Mouse (Mus musculus): Measurements from ENCODE around the gene Rpn1. TPM values are rescaled to one million over a fixed set of nuclear protein-coding genes. Genes with fewer than 3 reads are reported as not detected.
A peak's percentile ranks its signal among the peaks of the same experiment; 100 is the strongest.

Rpn1 gene
- polyA plus RNA-seq, 1 experiment from 2014 or later = 253 TPM

DNA sequence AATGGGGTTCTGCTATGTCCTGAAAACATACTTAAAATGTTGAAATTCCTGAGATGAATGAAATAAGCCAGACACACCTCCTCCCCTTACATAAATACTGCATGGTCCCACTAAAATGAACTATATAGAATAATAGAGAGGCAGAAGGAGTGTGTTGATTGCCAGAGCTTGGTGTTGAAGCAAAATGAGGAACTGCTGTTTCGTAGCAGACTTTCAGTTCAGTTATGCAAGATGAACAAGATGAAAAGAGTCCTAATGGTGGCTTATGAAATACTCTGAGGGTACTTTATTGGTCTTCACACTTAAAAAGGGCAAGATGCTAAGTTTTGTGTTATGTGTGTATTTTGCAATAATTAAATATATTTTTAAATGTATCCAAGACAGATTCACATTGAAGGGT is 15.5 kb upstream of the Rpn1 start:
- WGBS (ENCODE audit: insufficient replicate concordance) = 30% methylated on average over 1 of the region's 1 CpGs
- 0 out of 2 replicates have a peak, but pooled peaks cover 3% of the 10 kb centered on the region for H3K4me1 ChIP-seq
- H3K27ac ChIP-seq = no peak overlapping the region
- ATAC-seq = no peak
- H3K4me2 ChIP-seq = no peak overlapping the region
- no peaks in the 10 kb centered on the region for H3K36me3 ChIP-seq
- no peak overlapping the region for H3K4me3 ChIP-seq
- H3K9me3 ChIP-seq (replicated peaks) = no peaks in the 10 kb centered on the region
- H3K9ac ChIP-seq = no peak overlapping the region
- H3K27me3 ChIP-seq (replicated peaks) = no peaks in the 10 kb centered on the region

DNA sequence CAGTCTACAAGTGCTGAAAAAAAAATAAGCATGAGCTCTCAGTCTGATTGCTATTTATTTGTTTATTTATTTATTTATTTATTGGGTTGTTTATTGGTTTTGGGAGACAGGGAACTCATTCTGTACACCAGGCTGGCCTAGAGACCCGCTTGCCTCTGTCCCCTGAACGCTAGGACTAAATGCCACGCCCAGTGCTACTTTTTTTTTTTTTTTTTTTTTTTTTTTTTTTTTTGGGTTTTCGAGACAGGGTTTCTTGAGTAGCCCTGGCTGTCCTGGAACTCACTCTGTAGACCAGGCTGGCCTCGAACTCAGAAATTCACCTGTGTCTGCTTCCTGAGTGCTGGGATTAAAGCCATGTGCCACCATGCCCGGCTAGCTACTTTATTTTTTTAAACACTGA is 13.8 kb upstream of the Rpn1 start:
- Histone ChIP-seq H3K27ac (no peak overlapping the region), H3K4me2 (no peak overlapping the region), H3K9ac (no peak overlapping the region), H3K9me3 (replicated peaks) (no peaks in the 10 kb centered on the region), H3K27me3 (replicated peaks) (no peaks in the 10 kb centered on the region), H3K36me3 (no peaks in the 10 kb centered on the region), H3K4me1 (peaks cover 9% of the 10 kb centered on the region), H3K4me3 (no peak overlapping the region)
- WGBS (ENCODE audit: insufficient replicate concordance) = 52% methylated on average over 6 of the region's 6 CpGs
- ATAC-seq = no peak

DNA sequence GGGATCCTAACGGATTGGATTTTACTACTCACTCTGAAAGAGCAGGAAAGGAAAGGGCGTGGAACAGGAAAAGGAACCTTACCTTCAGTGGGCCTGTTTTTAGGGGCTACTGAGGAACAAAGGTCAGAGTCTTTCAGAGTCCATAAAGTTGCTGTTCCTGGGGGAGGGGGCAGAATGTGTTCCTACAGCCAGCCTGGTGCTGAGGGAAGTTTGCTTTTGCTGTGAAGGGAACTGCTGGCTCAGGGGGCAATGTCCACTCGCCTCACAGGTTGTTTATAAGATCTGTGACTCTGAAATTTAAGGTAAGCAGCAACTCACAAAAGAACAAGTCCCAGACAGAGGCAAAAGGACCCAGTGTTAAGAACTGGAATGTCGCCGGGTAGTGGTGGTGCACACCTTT is 13.1 kb upstream of the Rpn1 start:
- H3K36me3 ChIP-seq = no peaks in the 10 kb centered on the region
- H3K9me3 ChIP-seq (replicated peaks) = no peaks in the 10 kb centered on the region
- H3K4me2 ChIP-seq = no peak overlapping the region
- no peak overlapping the region for H3K9ac ChIP-seq
- 60% methylated on average over 5 of the region's 5 CpGs for WGBS (ENCODE audit: insufficient replicate concordance)
- H3K4me3 ChIP-seq = no peak overlapping the region
- no peak for ATAC-seq
- no peaks in the 10 kb centered on the region for H3K27me3 ChIP-seq (replicated peaks)
- H3K4me1 ChIP-seq = peaks cover 16% of the 10 kb centered on the region
- H3K27ac ChIP-seq = peak overlapping the region; percentile 15

DNA sequence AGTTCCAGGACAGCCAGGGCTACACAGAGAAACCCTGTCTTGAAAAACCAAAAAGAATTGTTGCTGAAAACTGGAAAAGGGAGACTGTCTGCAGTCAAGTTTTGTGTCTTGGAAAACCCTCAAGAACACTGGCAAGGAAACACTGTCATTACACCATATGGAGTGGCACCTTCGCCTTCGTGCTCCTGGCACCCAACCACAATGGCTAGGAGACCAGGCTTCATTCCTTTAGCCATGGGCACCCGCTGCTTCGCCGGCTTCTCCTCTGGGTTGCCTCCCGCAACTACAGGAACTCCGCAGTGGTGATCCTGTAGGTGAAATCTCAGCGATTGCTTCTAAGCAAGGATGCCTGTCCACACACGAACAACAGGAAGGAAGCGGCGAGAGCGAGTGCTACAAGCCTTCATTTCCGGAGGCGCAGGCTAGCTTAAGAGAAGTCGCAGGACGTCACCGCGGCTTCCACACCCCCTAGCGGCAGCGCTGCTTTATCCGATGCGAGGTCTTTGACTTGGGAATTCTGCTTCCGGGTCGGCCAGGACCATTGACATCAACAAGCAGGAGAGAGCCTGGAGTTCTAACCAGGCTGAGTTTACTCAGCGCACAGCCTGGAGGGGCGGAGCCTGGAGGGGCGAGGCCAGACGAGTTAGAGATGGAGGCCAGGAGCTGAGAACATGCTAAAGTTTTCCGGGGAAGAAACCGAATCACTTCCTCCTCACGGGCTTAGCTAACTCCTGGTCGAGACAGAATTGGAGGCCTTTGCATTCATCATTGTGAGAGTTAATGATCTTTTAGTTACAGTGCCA is 9.3 kb upstream of the Rpn1 start:
- H3K36me3 ChIP-seq = no peaks in the 10 kb centered on the region
- peak overlapping the region; percentile 74 for H3K9ac ChIP-seq
- peak overlapping the region; percentile 61 for H3K4me3 ChIP-seq
- H3K4me1 ChIP-seq = peaks cover 31% of the 10 kb centered on the region
- peak overlapping the region; percentile 86 for H3K4me2 ChIP-seq
- ATAC-seq = peak; percentile 97
- 2% methylated on average over 32 of the region's 32 CpGs for WGBS (ENCODE audit: insufficient replicate concordance)
- peak overlapping the region; percentile 89 for H3K27ac ChIP-seq
- H3K27me3 ChIP-seq (replicated peaks) = peaks cover 6% of the 10 kb centered on the region; the same call in 1 of the 2 replicates
- no peaks in the 10 kb centered on the region for H3K9me3 ChIP-seq (replicated peaks)

DNA sequence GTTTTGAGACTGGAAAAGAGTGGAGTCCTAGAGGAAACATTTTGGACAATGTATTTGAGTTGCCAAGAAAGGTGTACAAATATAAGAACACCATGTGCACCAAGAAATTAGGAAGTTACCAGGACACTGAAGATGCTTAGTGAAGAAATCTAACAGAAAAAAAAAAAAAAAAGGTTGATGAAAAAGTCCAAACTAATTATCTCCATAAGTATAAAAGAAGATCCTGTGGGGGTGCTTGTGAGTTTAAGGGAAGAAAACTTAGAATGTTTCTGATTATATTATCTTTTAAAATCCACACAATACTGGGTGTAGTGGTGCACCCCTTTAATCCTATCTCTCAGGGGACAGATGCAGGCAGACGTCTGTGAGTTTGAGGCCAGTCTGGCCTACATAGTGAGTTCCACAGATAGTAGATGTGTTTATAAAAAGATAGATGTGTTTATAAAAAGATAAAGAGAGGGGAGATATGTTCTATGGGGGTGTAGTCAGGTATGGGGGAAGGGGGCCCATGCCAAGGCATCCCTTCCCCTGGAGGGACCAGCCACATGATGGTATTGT is 8.2 kb upstream of the Rpn1 start:
- Histone ChIP-seq H3K4me2 (peak overlapping the region; percentile 86), H3K9ac (peak overlapping the region; percentile 74; the same call in 1 of the 2 replicates), H3K9me3 (replicated peaks) (no peaks in the 10 kb centered on the region), H3K4me1 (peaks cover 33% of the 10 kb centered on the region), H3K27me3 (replicated peaks) (peaks cover 6% of the 10 kb centered on the region; the same call in 1 of the 2 replicates), H3K27ac (peak overlapping the region; percentile 89), H3K4me3 (peak overlapping the region; percentile 61; the same call in 1 of the 2 replicates), H3K36me3 (no peaks in the 10 kb centered on the region)
- WGBS (ENCODE audit: insufficient replicate concordance) = 25% methylated on average over 1 of the region's 1 CpGs
- peak; percentile 62 for ATAC-seq

DNA sequence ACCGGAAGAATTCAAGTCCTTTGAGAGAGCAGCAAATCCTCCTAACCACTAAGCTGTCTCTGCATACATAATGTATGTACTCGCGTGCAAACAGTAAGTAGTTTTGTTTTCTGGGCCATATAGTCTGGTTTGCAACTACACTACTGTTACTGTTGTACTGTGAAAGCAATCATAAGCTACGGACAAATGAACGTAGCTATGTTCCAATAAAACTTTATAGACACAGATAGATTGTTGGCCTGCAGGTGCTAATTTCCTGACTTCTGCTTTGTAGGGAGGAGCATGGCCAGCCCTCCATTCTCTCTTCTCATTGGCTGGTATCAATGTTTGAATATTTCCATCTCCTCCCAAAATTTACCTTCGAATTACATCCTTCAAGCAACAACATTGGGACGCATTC is 1.2 kb upstream of the Rpn1 start:
- Histone ChIP-seq H3K27ac (no peak overlapping the region), H3K4me1 (peaks cover 47% of the 10 kb centered on the region), H3K36me3 (peaks cover 7% of the 10 kb centered on the region), H3K9me3 (replicated peaks) (no peaks in the 10 kb centered on the region), H3K4me3 (no peak overlapping the region), H3K27me3 (replicated peaks) (no peaks in the 10 kb centered on the region; the same call in 1 of the 2 replicates), H3K9ac (no peak overlapping the region), H3K4me2 (no peak overlapping the region)
- no peak for ATAC-seq
- 85% methylated on average over 7 of the region's 7 CpGs for WGBS (ENCODE audit: insufficient replicate concordance)

DNA sequence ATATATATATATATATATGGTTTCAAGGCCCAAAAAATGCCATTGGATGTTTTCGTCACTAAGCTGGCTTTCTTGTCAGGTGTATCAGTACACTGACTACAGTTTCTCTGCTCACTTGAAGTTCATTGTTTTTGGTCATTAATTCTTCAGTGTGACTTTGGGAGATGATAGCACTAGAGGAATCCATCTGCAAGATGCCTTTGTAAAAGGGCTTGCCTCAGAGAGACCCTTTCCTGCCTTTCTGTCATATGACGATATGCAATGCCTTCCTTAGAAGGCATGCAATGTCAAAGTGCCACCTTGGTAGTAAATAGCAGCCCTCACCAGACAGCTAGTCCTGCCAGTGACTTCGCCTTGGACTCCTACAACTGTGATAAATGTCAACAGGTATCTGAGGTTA is 610 bp upstream of the Rpn1 start:
- peak overlapping the region; percentile 85; the same call in 1 of the 2 replicates for H3K27ac ChIP-seq
- H3K4me2 ChIP-seq = peak overlapping the region; percentile 92
- no peak for ATAC-seq
- no peaks in the 10 kb centered on the region for H3K9me3 ChIP-seq (replicated peaks)
- H3K4me1 ChIP-seq = peaks cover 47% of the 10 kb centered on the region
- peaks cover 13% of the 10 kb centered on the region for H3K36me3 ChIP-seq
- H3K9ac ChIP-seq = peak overlapping the region; percentile 89; the same call in 1 of the 2 replicates
- no peaks in the 10 kb centered on the region; the same call in 1 of the 2 replicates for H3K27me3 ChIP-seq (replicated peaks)
- 52% methylated on average over 3 of the region's 3 CpGs for WGBS (ENCODE audit: insufficient replicate concordance)
- H3K4me3 ChIP-seq = peak overlapping the region; percentile 83

DNA sequence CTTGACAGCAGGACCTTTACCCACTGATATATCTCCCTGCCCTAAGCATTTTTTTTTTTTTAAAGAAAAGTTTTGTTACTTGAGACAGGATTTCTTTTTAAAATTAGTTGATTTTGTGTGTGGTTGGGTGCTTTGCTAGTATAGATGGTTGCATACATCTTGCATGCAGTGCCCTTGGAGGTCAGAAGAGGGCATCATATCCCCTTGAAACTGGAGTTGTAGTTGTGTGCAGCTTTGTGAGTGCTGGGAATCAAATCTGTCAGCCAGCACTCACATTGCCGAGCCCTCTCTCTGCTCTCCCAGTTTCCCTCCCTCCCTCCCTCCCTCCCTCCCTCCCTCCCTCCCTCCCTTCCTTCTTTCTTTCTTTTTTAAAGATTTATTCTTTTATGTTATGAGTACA is 4.7 kb downstream of the Rpn1 start:
- Histone ChIP-seq H3K27me3 (replicated peaks) (no peaks in the 10 kb centered on the region), H3K4me1 (peaks cover 30% of the 10 kb centered on the region), H3K9ac (no peak overlapping the region), H3K36me3 (peaks cover 65% of the 10 kb centered on the region), H3K4me2 (no peak overlapping the region), H3K9me3 (replicated peaks) (no peaks in the 10 kb centered on the region), H3K27ac (no peak overlapping the region), H3K4me3 (no peak overlapping the region)
- 83% methylated on average over 1 of the region's 1 CpGs for WGBS (ENCODE audit: insufficient replicate concordance)
- no peak for ATAC-seq

DNA sequence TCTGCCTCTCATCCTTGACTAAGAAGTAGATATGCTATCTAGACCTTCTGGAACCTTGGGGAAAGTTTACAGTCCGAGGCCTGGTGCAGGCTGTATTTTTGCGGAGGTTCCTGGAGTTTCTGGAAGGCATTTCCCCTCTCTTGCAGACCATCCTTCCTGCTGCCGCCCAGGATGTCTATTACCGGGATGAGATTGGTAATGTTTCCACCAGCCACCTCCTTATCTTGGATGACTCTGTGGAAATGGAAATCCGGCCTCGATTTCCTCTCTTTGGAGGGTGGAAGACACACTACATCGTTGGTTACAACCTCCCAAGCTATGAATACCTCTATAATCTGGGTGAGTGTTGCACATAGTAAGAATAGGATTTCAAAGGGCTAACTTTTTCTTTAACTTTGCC is 11.1 kb downstream of the Rpn1 start:
- WGBS (ENCODE audit: insufficient replicate concordance) = 59% methylated on average over 7 of the region's 7 CpGs
- Histone ChIP-seq H3K9me3 (replicated peaks) (no peaks in the 10 kb centered on the region), H3K27me3 (replicated peaks) (no peaks in the 10 kb centered on the region), H3K4me2 (no peak overlapping the region), H3K27ac (no peak overlapping the region), H3K9ac (no peak overlapping the region), H3K4me1 (no peaks in the 10 kb centered on the region), H3K36me3 (peaks cover 98% of the 10 kb centered on the region), H3K4me3 (no peak overlapping the region)
- ATAC-seq = no peak

DNA sequence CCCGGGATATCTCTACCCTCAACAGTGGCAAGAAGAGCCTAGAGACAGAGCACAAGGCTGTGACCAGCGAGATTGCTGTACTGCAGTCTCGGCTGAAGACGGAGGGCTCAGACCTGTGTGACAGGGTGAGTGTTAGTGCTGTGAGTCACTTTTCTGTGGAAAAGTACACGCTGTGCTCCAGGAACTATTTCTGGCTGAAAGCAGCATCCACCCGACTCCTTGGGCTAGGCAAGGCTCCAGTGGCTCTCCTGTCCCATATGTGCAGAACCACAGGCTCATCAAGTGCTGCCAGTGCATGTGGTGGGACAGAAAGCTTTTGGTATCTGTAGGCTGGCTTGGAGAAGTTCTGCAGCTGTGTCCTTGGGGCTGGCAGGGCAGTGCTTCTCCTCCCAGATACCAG is 17.8 kb downstream of the Rpn1 start:
- peaks cover 19% of the 10 kb centered on the region for H3K4me1 ChIP-seq
- no peak overlapping the region for H3K9ac ChIP-seq
- no peak overlapping the region for H3K4me2 ChIP-seq
- 83% methylated on average over 6 of the region's 6 CpGs for WGBS (ENCODE audit: insufficient replicate concordance)
- H3K27me3 ChIP-seq (replicated peaks) = no peaks in the 10 kb centered on the region
- no peak for ATAC-seq
- H3K36me3 ChIP-seq = peaks cover 78% of the 10 kb centered on the region
- no peaks in the 10 kb centered on the region for H3K9me3 ChIP-seq (replicated peaks)
- no peak overlapping the region; the same call in 1 of the 2 replicates for H3K27ac ChIP-seq
- no peak overlapping the region for H3K4me3 ChIP-seq

DNA sequence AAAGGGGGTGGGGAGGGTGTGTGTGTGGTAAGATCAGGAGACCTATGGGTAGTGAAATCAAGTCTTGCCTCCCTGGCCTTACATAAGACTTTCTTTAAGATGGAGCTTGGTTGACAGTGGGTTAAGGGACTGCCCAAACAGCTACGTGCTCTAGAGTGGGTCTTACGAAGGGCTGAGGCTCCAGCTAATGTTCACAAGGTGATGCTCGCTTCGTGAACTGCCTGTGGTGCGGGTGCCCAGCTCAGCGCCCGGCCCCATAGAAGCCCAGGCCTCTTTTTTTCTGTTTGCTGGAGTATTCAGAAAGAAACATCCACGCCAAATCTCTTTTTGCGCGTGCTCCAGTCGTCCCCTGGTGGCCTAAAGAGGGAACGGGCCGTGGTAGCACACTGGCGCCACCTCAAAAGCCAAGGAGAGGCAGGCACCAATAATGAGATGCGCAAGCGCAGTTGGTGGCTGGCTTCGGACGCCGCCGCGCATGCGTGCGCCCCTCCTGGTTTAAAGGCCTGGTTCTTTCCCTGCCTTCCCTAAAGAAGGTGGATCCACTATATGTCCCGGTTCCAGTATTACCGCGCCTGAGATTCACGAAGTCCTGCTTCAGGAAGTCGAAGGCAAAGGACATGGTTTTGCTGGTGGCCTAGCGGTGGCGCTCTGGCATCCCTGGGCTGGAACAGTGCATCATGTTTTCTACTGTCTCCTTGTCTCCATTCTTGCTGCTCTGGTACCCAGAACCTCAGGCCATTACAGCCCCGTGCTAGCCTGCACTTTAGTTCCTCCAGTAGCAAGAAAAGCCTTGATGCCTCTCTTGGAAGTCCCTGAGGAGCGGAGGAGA is 21.7 kb downstream of the Rpn1 start:
- WGBS (ENCODE audit: insufficient replicate concordance) = 9% methylated on average over 32 of the region's 32 CpGs
- peak overlapping the region; percentile 37 for H3K4me3 ChIP-seq
- peaks cover 39% of the 10 kb centered on the region for H3K36me3 ChIP-seq
- H3K27me3 ChIP-seq (replicated peaks) = no peaks in the 10 kb centered on the region
- peaks cover 52% of the 10 kb centered on the region for H3K4me1 ChIP-seq
- H3K9me3 ChIP-seq (replicated peaks) = no peaks in the 10 kb centered on the region
- peak; percentile 78 for ATAC-seq
- peak overlapping the region; percentile 63 for H3K4me2 ChIP-seq
- H3K27ac ChIP-seq = peak overlapping the region; percentile 86
- peak overlapping the region; percentile 47 for H3K9ac ChIP-seq

All from liver, embryonic 12.5 days (tissue).